Mouse (Mus musculus): ENCODE measurements around the gene Bfsp1.

DNA sequence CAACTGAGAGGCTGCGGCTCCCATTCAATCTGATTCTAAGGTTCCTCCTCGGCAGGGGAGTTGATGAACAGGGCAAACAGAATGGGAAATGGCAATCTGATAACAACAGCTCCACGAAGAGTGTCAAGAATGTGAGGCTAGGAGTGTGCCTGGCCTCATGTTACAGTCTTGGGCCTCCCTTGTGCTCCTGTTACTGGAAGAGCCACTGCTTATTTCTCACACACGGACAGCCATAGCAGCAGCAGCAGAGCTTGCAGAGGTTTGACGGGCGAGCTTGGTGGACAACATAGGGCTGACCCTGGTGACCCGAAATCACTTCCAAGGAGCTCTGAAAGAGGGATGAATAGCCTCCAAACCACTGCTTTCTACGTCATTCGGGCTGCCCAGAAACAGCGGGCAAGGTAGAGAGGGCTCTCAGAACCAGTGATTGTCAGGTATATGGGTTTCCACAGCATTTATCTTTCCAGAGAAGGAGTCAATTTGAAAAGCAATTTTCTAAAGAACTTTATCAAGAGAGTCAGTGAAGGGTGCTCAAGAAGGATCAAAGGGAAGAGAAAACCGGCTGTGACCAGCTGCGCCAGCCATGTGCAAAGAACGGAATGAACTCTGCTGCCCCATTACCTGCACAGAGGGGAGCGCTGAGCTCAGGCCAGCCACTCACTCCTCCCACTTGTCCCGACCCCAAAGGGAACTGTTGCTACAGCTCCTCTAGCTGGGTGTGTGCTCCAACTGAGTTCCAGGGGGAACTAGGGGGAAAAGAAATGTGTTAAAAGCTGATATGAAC, 56.6 kb downstream of the Bfsp1 start:
- TF ChIP-seq GATA1 (IDR thresholded peaks at IDR 0.05; ENCODE audit: borderline replicate concordance, low read length) (no peak), CTCF (IDR thresholded peaks at IDR 0.05; ENCODE audit: low read depth, low read length) (no peak), POLR2AphosphoS5 (IDR thresholded peaks at IDR 0.05; ENCODE audit: insufficient replicate concordance, low read depth, low read length) (no peak)
